Mouse (Mus musculus) CD4-positive helper T cell, adult 2 months (primary cell): ENCODE data around the gene Sytl1.

Experiments used
- DNase-seq: peaks from one replicate; pipeline ENCODE4 v3.0.0-alpha.2; 2012; ENCODE audit warnings: low read depth, missing footprints, low spot score

Gene Sytl1

DNA sequence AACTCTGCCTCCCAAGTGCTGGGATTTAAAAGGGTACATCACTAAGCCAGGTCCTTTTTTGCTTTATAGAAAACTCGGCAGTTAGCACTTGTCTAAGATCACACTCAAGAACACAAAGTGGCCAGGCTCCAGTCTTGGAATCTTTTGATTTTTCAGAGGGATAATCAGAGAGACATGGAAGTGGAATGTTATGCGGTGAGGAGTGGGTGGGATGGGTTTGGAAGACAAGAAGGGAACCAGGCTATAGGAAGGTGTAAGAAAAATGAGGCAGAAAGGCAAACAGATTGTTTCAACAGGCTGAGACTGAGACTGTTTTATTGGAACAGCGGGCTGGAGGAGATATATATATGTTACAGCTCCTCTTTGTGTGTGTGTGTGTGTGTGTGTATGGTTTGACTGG, 15.6 kb upstream of the Sytl1 start:
- DNase-seq: no peak

GRCm38 (mm10) chr4:133278067-133278466, 15.2 kb upstream of the Sytl1 start:
- DNase-seq: no peak

- peak; percentile 95 for DNase-seq
Measured at GRCm38 (mm10) chr4:133277104-133278026, 14.5 kb upstream of the Sytl1 start, which contains the start of gene Tmem222. Tmem222 (minus strand) TSS chr4:133277792.

DNA sequence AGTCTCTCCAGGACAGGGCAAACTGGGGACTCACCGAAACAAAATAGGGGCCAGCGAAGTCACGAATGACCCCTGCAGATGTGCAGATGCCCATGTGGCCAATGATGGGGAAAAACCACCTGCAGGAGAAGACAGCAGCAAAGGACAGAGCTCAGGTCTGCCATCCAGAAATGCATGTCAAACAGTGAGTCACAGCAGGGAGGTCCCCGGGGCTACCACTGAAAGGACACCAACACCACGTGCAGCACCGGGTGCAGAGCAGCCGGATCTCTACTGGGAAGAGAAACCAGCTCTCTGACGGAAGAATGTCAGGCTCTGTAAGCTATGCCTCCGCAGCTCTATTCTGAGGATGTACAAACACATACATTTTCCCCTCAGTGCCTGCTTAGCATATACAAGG, 8.0 kb upstream of the Sytl1 start:
- no peak for DNase-seq

DNA sequence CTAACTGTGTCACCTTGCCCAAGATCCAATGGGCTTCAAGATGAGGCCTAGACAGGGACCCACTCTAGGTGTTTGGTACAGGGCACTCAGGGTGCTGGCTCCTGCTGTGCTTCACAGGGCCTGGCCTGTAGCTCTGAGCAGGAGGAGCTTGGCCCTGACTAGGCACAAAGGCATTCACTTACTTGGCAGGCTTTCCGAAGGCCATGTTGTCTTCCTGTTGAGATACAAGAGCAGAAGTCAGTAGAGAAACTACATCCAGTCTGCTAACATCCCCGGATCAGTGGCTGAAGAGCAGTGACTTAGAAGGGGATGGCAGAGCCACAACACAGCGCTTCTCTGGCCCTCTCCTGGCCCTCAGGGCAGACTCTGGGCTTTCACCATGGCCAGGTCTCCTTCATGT, 6.7 kb upstream of the Sytl1 start:
- DNase-seq: no peak

GRCm38 (mm10) chr4:133268931-133269330, 6.0 kb upstream of the Sytl1 start:
- DNase-seq: no peak

GRCm38 (mm10) chr4:133266248-133266880, 3.5 kb upstream of the Sytl1 start:
- no peak for DNase-seq

- no peak for DNase-seq
Measured at GRCm38 (mm10) chr4:133265759-133266158, 2.8 kb upstream of the Sytl1 start.

DNA sequence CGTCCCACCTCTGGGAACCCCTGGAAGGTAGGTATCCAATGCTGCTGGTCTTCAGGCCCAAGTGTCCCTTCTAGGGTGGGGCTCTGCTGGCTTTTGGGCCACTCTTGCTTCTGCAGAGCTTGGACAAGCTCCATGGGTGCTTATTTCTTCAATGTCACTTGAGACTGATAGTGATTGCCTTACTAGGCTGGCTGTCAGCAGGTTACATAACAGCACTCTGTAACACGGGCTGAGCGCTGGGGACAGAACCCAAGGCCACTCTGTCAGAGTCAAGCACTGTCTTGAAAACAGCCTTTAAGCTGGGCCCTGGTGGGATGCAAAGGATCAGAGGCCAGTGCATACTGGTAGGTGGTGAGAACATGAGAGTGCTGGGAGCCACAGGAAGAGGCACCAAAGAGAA, 2.4 kb upstream of the Sytl1 start:
- no peak for DNase-seq

DNA sequence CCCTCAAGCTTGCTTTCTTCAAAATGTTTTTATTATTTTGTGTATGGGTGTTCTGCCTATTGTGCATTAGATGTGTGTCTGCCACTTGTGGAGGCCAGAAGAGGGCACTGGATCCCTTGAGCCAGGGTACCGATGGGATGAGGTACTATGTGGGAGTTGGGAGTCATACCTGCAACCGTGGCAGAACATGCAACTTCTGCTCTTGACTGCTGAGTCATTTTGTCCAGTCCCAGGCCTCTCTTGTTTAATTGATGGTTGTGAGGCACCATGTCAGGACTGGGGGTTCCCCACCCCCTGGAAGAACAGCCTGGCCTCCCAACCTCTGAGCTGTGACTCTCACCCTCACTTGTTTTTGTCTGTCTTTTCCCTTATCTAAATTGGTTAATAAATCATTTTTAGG, 1.6 kb upstream of the Sytl1 start:
- peak; percentile 32 for DNase-seq

GRCm38 (mm10) chr4:133263756-133264155, 843 bp upstream of the Sytl1 start:
- peak; percentile 51 for DNase-seq

- peak; percentile 35 for DNase-seq
Measured at GRCm38 (mm10) chr4:133262375-133262765, 543 bp downstream of the Sytl1 start.

DNA sequence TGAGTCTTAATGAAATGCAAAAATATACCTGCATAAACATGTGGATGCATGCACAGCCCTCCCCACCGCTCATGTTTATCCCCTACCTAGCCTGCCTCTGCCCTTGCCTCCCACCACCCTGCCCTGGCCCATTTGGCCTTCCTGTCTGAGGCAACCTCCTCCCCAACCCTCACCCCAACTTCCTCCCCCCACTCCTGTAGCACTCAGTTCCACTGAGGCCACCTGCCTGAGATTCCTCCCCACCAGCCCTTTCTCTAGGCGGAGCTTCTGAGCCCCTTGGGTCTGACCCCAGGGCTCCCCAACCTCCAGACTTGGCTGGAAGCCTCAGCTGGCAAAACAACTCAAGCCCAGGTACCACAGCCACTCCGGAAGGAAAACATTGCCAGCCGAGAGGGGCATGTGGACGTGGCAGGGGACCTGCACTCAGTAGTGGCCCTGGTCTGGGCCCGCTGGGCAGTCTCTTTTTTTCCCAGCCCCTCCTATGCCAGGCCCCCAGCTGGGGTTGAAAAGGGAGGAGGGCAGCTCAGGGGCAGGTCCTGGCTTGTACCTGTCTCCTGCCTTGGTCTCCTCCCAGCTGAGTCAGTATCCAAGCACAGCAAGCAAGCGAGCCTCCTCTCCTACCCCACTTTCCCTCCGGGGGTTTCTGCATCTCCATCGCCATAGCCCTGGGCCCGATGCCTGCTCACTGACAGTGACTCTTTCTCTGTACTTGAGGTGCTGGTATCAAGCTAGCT, 1.1 kb downstream of the Sytl1 start:
- DNase-seq: peak; percentile 34

DNA sequence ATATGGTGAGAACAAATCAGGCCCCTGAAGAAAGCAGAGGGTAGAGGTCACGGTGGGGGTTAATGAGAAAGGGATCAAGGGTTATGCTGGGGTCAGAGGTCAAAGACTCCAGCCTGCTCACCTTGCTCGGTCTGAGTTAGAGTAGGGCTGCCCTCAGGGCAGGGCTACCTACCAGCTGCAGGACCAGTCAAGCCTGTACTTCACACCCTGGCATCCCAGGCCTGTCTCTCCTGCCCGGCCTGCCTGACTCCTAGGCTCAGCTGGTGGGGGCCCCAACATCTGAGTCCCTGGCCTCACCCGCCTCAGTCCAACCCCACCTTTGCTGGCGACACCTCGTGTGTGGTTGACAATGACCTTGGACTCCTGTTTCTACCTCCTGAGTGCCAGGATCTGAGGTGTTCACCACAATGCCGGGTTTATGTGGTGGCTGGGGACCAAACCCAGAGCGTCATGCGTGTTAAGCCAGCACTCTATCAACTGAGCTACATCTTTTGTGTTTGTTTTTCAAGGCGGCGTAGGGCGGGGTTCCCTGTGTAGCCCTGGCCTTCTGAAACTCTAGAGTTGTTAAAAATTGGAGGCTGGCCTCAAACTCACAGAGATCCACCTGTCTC, 5.0 kb downstream of the Sytl1 start:
- no peak for DNase-seq

GRCm38 (mm10) chr4:133257230-133257629, 5.7 kb downstream of the Sytl1 start:
- DNase-seq: no peak

GRCm38 (mm10) chr4:133256820-133257219, 6.1 kb downstream of the Sytl1 start:
- no peak for DNase-seq

DNA sequence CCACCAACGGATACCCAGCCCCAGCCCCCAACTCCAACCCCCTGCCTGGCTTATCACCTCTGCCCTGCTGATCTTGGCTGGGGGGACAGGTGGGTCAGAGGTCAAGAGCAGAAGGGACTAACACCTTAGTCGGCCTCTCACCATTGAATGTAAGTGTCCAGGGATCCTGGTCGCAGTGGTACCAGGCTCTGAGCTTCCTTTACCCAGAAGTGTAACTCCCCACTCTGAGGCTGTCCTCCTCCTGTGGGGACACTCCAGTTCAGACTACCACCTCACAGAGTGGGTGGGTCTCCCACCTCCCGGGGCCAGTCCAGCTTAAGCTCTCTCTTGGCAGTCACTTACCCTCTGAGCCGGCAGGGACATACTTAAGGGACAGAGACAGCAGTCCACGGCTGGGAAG, 7.5 kb downstream of the Sytl1 start:
- DNase-seq: no peak

GRCm38 (mm10) chr4:133253412-133253811, 9.5 kb downstream of the Sytl1 start:
- no peak for DNase-seq

DNA sequence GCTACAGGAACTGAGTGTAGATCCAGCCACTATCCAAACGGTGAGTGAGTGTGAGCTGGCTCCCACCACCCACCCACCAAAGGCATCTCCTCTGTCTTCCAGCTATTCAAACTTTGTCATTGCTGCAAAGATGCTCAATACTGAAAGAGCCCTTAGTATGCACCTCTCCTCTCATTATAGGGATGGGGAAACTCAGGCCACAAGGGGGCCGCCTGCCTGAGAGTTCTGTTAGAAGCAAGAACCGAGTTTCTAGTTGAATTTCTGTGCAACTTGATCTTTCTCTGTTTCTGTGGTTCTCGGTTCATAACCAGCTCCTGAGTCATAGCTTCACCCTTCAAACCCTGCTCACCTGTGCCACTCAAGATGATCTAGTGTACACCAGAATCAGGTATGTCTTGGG, 10.8 kb downstream of the Sytl1 start:
- DNase-seq: no peak

DNA sequence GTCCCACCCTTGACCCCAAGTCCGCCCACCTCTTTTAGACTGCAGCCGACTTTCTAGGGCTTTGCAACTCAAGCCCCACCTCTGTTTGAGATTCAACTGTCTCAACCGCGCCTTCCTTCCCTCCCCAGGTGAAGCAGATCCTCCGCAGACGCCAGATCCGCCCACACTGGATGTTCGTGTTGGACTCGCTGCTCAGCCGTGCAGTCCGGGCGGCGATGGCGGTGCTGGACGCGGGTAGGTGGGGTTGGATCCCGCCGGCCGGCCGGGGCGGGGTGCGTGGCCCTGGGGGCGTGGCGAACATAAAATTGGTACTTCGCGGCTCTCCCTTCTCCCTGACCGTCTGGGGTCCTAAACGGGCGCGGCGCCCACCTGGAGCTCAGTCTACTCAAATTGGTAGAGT, 11.7 kb downstream of the Sytl1 start:
- DNase-seq: peak; percentile 21

DNA sequence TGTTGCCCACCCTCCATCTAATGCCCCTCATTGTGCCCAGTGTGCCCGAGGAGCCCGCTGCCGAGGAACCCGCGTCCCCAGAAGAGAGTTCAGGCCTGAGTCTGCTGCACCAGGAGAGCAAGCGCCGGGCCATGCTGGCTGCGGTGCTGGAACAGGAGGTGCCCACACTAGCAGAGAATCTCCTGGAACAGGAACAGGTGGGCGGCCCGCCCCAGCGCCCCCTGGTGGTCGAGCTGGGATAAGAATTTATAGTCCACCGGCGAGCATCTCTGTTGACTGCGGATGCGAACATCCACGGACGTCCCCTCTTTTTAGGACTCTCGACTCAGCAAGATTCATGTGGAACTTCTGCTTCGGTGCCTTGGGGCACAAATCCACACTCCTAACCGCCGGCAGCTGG, 12.3 kb downstream of the Sytl1 start:
- peak; percentile 81 for DNase-seq
